Mouse (Mus musculus) gastrocnemius, adult 18-20 months (tissue): ENCODE results near the gene Ptprf. TPM values are rescaled to one million over a fixed set of nuclear protein-coding genes. Genes with fewer than 3 reads are reported as not detected.

Source experiments
- DNase-seq: peaks from one replicate; pipeline ENCODE4 v3.0.0; 2021; ENCODE audit warnings: low spot score
- microRNA-seq: library from miRNA; unstranded; fragments of <30 nt; microRNA quantifications from one replicate; pipeline ENCODE4 v1.2.0, GENCODE M21; 2021
- total RNA-seq, 2 experiments: library from RNA; stranded (reverse); gene quantifications; 2 replicates each; pipeline ENCODE4 v1.2.3; 2021

Ptprf gene
- total RNA-seq, 2 experiments from 2014 or later, result 2.0 to 2.2 TPM

- DNase-seq, result peak; percentile 45
These were observed 74.2 kb downstream of the Ptprf start for GRCm38 (mm10) chr4:118216726-118217595.

GRCm38 (mm10) chr4:118214891-118215290 lies 76.3 kb downstream of the Ptprf start:
- DNase-seq, result no peak

DNA sequence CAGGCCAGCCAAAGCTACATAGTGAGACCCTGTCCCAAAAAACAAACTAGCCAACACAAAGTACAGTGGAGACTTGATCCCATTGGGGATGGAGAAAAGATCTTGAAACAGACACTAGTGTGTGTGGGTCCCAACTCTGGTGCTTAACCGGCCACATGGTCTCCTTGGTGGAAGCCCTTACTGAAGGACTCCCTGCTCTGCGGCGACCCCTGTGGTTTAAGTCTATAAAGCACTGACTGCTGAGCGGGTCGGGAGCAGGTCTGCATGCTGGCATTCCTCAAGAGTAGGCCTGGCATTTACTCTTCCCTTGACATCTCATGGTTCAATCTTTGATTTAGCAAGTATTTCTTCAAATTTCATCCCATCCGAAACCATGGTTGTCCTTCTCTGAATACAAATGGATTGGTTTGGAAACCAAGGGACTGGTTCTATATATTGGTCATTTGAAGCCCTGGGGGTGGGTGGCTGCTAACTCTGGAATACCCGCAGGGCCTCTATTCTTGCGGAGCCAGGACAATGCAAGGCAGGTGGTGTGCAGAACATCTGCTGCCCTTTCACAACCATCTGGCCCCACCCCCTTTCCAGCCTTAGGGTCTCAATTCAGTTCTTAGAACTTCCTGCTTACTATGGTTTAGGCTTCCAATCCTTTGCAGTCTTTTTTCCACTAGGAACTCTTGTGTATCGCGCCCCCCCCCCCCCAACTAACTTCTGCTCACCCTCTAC lies 84.1 kb downstream of the Ptprf start:
- no peak for DNase-seq

DNA sequence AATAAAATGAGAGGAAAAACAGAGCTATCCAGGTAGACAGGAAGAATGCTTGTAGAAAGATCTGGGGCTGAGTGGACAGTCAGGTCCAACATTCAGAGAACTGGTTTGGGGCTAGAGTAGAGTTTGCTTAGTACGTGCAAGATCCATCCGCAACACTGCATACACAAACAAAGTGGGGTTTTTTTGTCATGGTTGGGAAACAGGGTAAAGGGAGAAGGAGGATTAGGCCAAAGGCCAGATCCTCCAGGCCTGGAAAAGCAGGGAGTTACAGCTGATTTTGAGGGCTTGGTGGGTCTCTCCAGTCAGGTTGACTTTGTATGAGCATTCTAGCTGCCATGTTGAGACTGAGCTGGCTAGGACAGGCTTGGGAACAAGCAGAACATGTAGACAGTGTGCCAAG lies 85.3 kb downstream of the Ptprf start:
- no peak for DNase-seq

GRCm38 (mm10) chr4:118199093-118199492 lies 92.1 kb downstream of the Ptprf start:
- DNase-seq, result no peak

DNA sequence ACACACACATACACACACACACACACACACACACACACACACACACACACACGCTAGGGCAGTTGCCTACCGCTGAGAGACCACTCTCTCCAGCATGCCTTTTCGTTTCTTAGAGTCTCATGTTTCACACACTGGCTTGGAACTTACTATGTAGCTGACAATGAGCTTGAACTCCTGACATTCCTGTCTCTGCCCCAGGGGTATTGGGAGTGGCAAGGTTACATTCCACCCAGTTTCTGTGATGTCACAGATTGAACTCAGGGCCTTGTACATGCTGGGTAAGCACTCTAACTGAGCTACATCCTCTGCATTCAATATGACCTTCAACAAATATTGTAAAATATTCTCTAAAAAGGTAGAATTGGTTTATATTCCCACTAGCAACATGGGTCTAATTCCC lies 92.6 kb downstream of the Ptprf start:
- DNase-seq, result no peak

DNA sequence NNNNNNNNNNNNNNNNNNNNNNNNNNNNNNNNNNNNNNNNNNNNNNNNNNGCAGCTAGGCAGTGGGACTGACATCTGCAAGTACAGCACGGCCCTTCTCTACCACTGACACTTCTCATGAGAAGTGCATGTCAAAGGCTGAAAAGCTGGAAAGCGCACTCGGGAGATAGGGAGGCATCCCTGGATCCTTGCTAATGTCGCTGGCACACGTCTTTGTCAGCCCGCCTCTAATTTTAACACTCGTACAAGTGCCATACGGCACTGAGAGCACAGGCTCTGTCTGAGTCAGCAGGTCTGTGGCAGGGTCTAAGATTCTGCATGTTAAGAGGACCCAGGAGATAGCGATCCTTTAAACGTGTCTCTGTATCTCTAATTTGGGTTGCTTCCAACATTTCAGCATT lies 95.0 kb downstream of the Ptprf start:
- peak; percentile 17 for DNase-seq

- no peak for DNase-seq
These were observed 110.7 kb downstream of the Ptprf start for GRCm38 (mm10) chr4:118180301-118181080.

DNA sequence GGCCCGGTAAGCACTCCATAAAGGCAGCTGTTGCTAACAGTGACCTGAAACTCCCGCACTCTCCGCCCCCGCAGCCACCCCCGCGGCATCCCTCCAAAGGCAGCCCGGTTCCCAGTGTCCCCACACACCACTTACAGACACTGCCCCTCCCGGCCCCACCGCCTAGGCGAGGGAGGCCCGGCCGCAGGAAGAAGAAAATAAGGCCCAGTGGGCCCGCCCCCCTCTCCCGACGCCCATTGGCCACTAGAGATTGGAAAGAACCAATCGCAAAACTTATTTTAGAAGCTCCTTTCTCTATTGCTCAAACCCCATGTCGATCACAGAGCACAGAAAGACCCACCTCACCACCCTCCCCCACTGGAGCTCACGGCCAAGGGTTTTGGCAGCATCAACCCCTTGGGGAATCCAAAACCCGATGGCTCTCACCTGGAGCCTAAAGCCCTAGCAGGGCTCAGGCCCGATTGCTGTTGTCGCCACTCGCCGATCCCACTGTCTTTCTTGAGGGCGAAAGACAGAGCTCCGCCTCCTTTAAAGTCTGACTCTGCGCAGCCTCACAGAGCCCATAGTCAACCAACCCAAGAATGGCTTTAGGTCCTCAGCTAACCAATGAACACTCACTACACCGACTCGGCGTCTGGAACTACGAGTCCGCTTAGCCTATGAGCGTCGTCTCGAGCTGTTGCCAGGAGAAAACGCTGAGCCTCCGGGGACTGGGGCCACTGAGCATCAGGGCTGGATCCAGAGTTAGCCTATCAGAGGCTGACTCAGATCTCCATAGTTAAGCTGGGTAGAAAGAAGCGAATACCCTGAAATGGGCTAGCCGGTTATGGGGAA lies 111.5 kb downstream of the Ptprf start, which contains the start of gene Kdm4a:
Gene Kdm4a (minus strand): TSS at position 577 of the 834 bp plus-strand sequence.
- peak; percentile 95 for DNase-seq

DNA sequence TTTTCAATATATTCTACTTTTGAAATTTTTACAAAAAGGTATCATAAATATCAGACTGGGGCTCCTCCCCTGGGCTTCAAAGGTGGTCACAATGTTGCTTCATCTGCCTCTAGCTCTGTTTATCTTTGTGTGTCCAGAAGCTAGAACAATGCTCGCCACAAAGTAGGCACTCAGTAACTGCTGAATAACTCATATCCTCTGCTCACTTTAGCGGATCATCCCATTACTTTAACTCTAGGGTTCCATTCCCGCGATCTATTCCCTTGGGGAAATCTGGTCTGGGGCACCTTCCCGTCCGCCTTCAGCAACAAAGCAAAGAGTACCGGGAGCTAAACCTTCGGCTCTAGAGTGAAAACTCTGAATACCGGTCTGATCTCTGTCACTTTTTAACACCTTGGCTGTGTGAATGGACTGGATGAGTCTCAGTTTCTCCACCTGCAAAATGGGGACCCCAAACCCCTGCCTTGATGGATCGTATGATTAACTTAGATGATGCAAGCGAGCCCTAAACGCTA lies 112.2 kb downstream of the Ptprf start:
- DNase-seq, result no peak

GRCm38 (mm10) chr4:118172461-118172860 lies 118.7 kb downstream of the Ptprf start:
- DNase-seq, result no peak

- DNase-seq, result no peak
These were observed 120.2 kb downstream of the Ptprf start for GRCm38 (mm10) chr4:118171006-118171405.

DNA sequence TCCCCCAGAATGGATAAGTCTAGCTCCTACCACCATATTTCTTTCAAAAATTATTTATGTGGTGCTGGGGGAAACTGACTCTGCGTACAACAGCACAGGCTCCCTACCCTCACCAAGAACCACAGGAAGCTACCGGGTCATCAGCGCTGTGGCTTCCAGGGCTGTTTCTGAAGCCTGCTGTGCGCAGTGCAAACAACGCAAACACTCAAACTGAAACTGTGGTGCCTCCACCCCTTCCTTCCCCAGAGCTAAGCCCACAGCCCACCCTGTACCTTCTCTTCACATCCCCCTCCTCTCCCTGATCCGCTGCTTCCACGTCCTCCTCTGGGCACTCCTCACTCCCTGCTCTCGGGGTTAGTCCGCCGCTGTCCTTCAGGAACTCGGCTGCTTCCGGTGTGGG lies 129.1 kb downstream of the Ptprf start:
- no peak for DNase-seq

Small RNAs within 50 kb of the gene (microRNA-seq; reads per million reads assigned to microRNA genes)
- gene Mir7226, result not detected

Other genes with a start within 250 kb of the Ptprf start
- gene St3gal3, start 156.5 kb downstream of the Ptprf start, total RNA-seq, result 10 to 100 TPM; 70.4 to 73.6 TPM
- 10 to 100 TPM; 18.0 to 18.8 TPM for gene Kdm4a, start 111.4 kb downstream of the Ptprf start, total RNA-seq
- gene Szt2, start 117.9 kb upstream of the Ptprf start, total RNA-seq, result 1 to 10 TPM; 4.6 to 5.6 TPM
- gene Med8, start 117.9 kb upstream of the Ptprf start, total RNA-seq, result 10 to 100 TPM; 38.6 to 39.2 TPM
- gene Elovl1, start 136.7 kb upstream of the Ptprf start, total RNA-seq, result 1 to 10 TPM; 5.0 to 6.9 TPM
- under 1 TPM in 1 of 2 experiments, not detected in 1; 0.32 TPM for gene Cdc20, start 145.9 kb upstream of the Ptprf start, total RNA-seq
- gene Mpl, start 166.1 kb upstream of the Ptprf start, total RNA-seq, result not detected
- 10 to 100 TPM; 11.0 to 14.3 TPM for gene Tie1, start 198.7 kb upstream of the Ptprf start, total RNA-seq
- gene 2610528J11Rik, start 235.6 kb upstream of the Ptprf start, total RNA-seq, result not detected